Mouse (Mus musculus) left cerebral cortex, postnatal 25 days (tissue): ENCODE results near the gene Il11. TPM values are rescaled to one million over a fixed set of nuclear protein-coding genes. Genes with fewer than 3 reads are reported as not detected.

Source experiments
- DNase-seq, 2 experiments: peaks; one replicate each; pipeline ENCODE4 v3.0.0; 2022; ENCODE audit warnings: low spot score in 2 of 2, mixed read lengths in 1 of 2
- intact Hi-C: fragments of 180-260 bp; cut with DNase I; formaldehyde crosslinking; loops from one replicate; pipeline ENCODE4 v1.15.1; 2025
- total RNA-seq, 2 experiments: library from RNA; stranded (reverse); gene quantifications; 2 replicates each; pipeline ENCODE4 v1.2.3; 2021

The Il11 gene
- total RNA-seq, 2 experiments from 2014 or later, result 0.69 to 0.83 TPM

DNA sequence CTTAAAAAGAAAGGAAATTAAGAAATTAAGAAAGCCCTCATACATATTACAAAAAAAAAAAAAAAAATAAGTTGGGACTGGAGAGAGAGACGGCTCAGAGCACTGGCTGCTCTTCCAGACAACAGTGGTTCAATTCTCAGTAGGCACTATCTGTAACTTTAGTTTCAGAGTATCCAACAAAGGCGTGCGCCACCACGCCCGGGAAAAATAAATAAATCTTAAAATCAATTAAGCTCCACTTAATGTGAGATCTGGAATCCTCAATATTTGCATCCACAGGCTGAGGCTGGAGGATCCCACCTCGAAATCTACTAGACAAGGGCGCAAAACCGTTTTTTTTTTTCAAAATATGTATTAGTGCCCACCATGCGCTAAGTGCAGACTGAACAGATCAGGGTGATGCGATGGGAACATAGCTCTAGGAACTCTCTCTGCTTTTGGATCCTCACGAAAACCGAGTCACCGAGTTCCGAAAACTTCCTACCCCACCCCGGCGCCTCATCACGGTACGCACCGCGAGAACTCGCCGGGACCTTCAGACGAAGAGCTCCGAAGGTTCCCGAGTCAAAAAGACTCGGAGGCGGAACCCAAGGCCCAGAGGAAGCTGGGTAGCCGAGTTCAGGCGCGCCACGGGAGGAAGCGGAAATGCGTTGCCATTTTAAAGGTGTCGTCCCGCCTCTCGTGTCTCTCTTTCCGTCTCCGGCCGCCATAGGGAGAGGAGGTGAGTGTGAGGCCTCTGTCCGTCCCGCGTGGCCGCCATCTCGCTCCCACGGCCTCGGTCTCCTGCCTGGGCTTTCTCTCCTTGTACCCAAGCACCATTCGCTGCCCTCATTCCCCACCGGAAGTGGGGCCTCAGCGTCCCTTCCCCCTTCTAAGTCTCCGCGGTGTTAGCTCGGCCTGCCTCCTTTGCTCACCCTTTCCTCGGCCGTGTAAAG, 9.9 kb upstream of the Il11 start, which contains the start of gene Rpl28:
Gene Rpl28, plus strand, starts transcription at position 597 of the 935 bp plus-strand sequence.
- intact Hi-C loops, result loop anchor here (2.0 kb wide), 1 partner anchor 54 kb away; no protein-coding TSS in a partner anchor
- DNase-seq, result peak; percentile 97 to 98

DNA sequence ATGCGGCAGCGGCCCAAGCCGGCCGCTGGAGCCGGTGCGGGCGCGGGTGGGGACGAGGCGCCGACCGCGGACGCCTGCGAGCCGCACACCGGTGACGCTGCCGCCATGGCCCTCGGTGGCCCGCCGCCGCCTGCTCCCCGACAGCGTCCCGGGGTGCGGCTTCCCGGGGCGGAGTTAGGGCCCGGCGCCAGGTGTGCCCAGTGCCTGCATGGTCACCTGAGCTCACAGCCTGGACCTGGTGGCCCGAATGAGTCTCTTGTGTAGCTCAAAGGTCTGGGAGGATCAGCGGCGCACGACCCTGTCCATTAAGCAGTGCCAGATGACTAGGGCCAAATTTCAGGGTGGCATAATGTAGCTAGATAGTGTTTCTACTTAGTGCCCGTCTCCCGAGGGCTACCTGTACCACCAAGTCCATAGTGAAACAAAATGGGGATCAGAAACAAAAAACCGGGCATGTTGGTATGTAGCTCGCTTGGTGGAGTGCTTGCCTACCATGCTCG, 6.8 kb upstream of the Il11 start, which contains the start of gene Tmem238:
Gene Tmem238, minus strand, starts transcription at position 221 of the 500 bp plus-strand sequence.
- intact Hi-C loops, result loop anchor here (2.0 kb wide), 1 partner anchor 99 kb away; the partner anchor contains the start of gene Brsk1
- peak in 1 of 2 experiments; percentile 11 for DNase-seq

DNA sequence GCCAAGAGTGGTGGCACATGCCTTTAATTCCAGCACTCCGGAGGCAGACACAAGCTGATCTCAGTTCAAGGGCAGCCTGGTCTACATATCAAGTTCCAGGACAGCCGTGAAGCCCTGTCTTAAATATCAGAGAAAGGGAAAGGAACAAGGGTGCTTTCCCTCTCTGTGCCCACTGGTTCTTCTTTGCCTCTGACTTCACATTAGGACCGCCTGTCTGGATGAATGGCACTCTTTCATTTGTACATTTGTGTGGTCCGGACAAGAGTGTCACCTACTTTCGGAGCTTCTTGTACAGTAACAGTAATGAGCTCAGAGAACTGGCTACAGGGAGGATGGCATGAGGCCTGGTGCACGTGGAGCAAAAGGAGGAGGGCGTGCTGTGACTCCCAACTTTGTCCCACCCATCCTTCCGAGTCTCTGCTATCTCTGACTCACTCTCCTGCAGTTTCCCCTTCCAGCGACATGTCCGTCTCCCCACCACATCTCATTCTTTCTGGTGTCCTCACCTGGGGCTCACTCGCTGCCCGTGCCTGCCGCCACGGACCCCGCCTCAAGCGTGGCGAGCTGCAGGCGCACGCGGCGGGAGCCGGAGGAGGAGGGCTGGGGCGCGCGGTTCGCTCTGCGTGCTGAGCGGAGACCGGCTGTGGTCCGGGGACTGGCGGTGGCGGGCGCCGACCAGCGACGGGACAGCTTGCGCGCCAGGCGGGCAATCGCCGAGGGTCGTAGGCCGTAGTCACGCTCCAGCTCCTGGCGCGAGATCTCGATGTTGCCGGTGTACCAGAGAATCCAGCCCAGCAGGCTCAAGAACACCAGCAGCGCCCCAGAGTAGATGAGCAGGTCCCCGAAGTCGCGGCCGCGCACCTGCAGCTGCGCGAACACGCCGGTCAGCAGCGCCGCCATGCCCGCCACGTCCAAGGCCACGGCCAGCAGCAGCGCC, 6.1 kb upstream of the Il11 start:
- peak; percentile 42 to 66 for DNase-seq
- intact Hi-C loops, result loop anchor here (2.0 kb wide), 1 partner anchor 98 kb away; the partner anchor contains the start of gene Brsk1

DNA sequence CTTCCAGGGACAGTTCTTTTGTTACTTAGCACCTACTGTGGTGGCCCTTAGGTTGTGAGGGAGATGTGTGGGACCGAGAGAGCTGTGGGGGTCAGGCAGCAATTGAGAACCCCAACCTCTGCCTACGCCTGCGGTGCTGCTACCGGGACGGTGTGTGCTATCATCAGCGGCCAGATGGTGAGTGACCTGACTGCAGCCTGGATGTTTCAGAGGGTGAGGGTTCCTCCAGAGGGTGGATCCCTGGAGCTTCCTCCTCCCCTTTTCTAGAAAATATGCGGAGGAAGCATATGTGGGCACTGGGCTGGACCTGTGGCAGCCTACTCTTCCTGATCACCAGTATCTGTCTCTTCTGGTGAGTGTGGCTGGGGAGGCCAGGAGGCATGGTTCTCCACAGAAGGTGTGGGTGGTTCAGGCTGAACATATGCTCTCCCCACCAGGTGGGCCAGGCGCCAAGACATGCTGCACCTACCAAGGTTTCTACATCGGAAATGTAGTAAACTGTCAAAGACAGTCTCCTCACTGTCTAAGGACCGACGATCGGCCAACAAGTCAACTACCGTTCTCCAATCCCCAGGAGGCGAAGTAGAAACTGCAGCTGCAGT, 1.1 kb upstream of the Il11 start:
- intact Hi-C loops, result no loop called here
- peak in 1 of 2 experiments; percentile 69 for DNase-seq

DNA sequence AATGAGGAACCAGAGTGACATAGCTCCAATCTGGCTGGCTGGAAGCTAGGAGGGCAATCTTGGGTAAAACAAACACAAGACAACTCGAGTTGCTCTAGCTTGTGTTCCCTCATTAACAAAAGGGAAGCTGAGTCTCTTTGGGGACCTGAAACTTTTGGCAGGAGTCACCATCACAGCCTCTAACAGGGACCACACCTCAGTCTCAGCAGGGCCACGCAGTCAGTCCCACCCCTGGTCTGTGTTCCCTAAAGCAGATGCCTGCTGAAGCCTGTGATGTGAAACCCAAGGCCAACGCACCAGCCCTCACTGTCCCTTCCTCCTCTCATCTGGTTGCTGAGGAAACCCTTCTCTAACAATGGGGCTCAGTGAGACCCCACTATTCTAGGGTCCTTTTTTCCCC, 529 bp downstream of the Il11 start:
- no peak for DNase-seq
- intact Hi-C loops, result no loop called here

DNA sequence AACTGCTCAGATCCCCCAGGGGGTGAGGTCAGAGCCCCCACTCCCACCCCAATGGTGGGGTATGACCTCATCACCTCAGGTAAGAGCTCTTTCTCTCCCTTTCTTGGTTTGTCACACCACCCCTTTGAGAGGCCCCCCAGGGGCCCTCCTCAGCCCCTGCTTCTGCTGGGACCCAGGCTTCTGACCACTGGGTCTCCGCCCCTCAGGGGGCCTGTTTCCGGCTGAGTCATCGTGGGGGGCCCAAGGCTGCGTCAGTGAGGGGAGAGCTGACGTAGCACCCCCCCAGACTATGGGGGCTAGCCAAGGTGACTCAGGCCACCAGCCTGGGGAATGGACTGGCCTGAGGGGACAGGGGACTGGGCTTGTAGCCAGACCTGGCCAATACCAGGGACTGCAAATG, 2.7 kb downstream of the Il11 start:
- no peak for DNase-seq
- intact Hi-C loops, result no loop called here

DNA sequence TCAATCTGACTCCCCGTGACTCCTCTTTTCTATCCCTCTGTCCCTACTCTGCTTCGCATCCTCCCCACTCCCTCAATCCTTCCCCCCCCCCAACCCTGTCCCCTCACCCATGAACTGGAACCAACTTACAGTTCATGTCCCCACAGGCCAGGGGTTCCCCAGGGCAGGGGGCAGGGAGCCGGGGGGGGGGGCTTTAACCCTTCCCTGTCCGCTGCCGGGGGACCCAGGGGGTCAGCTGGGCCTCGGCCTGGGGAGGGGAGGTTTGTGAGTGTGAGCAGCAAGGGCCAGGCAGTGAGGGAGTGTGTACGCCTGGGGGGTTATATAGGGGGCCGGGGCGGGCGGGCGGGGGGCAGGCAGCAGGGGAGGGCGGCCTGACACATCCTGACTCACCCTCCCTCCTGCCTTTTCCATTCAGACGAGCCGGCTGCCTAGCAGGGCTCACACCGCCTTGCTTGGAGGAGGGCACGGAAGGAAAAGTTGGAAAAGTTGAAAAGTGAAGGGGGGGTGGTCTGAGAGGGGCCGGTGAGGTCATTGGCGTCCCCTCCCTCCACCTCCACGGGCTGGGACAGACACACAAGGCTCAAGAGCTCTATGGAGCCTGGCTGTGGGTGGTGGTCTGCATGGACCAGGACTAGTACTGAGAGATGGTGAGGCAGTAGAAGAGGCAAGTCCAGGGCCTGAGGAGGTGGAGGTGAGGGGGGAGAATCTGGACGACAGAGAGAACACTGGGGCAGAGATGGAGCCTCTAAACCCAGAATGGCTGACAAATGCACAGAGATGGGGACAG, 4.6 kb downstream of the Il11 start:
- DNase-seq, result no peak
- intact Hi-C loops, result no loop called here

DNA sequence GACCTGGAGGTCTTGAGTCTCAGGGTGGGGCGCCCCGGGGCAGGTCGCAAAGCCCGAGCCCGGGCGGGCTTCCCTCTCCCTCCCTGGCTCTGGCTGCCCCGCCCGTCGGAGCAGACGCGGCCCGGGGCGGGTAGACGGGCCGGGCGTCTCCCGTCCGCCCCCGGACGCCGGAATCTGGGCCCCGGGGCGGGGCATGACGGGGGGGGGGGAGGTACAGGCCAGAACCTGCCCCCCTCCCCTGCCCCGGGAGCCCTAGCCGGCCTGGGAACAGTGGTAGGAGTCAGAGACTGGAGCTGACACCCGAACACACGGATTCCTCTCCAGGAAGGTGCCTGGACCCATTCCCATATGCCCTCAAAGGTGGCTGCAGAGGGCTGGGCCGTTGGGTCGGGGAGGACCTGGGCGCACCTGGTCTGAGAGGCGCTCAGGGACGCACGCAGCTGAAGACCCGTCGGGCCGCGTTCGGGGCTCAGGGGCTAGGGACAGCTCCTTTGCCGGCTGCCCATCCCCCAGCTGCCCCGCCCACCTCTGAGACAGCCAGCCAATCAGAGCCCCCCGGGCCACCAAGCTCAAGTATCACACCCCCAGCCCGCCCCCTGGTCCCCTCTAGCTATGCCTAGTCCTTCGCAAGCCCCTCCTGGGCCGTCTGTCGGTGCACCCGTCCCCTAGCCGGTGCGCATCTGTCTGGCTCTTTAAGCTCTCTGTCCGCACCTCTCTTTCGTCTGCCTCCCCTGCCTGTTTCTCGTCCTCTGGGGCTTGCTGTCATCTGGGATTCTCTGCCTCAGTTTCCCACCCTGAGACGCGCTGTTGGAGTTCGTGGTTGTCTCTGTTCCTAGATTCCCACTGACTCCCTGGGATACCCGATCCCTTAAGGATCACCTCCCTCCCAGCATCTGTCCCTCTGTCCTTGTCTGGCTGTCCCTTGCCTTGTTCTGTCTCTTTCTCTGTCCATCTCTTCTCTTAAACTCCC, 5.5 kb downstream of the Il11 start:
- no peak for DNase-seq
- intact Hi-C loops, result no loop called here

DNA sequence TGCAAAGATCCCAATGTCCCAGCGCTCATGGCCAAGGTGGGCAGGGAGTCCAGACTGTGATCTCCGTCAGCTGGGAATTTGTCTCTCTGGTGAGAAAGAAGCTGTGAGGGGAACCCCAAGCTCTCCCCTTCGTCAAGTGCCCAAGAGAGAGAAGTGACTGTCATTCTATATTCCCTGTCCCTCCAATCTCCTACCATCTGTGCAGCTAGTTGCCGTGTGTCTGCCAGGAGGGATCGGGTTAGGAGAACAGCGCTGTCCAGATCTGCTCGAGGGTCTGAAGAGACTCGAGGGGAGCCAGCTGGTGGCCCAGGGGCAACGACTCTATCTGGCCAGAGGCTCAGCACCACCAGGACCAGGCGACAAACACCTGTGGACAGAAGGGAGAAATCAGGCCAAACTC, 6.5 kb downstream of the Il11 start:
- intact Hi-C loops, result no loop called here
- DNase-seq, result no peak

DNA sequence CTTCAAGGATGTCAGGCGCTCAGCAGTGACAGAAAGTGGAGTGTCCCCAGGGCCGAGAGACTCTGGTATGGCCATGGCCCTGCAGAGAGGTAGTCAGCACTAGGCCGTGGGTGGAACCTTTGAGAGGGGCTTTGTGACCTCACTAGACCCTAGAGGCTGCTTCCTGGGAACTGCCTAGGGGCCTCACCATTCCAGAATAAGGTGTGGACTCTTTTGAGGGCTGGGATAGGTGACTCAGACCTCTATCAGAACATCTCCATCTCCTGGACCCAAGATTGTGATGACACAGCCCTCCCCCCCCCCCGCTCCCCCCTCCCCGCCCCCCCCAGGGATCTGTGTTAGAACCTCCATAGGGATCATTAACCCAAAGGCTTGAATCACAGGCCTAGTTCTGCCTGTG, 11.5 kb downstream of the Il11 start, which contains the start of gene Fam71e2:
Gene Fam71e2, minus strand, starts transcription at position 101 of the 400 bp plus-strand sequence.
- DNase-seq, result no peak
- intact Hi-C loops, result no loop called here

DNA sequence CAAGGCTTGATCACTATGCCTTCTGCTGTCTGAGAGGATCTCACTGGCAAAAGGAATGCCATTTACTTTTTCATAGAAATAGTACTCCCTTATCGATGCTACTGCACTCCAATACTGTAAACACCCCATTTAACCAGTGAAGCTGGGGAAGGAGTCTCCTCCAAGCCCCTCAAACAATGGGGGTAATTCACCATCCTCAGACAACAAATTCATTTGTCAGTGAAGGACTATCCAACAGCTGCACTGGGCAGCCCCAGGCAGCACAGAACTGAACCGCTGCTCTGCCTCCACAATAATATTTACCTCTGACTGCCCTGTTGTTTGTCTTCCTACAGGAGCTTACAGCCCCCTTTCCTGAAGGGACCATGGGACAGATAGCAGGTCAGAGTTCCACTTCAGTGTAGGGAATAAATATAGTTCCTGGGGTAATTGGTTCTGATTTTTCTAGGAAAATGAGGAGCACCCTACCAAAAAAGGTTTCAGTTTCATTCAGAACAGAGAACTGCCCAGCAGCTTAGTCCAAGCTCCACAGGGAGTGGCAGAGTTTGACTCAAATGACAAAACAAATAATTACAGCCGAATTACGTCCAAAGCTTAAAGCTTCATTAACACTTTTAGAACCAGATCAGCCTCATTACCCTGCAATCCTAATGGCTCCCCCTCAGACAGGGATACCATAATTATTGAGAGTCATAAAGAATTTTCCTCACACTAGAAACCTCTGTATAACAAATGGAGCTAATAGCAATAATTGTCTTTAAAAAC, 17.5 kb downstream of the Il11 start:
- intact Hi-C loops, result no loop called here
- no peak for DNase-seq

DNA sequence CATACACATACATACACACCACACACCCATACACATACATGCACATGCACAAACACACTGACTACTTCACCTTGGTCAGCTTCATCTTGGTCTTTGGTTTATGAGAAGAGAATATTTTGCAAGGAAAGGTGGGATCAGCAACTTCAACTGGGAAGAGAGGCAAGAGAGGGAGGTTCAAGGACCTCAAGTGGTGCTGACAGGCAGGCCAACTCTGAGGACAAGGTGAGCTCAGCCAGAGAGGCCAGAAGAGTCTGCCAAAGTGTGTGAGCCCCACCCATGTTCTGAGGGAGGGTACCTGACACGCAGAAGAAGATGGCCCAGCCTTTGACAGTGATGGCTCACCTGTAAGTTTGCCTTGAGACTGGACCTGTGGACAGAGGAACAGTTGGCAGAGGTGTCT, 23.0 kb downstream of the Il11 start:
- intact Hi-C loops, result no loop called here
- no peak for DNase-seq

DNA sequence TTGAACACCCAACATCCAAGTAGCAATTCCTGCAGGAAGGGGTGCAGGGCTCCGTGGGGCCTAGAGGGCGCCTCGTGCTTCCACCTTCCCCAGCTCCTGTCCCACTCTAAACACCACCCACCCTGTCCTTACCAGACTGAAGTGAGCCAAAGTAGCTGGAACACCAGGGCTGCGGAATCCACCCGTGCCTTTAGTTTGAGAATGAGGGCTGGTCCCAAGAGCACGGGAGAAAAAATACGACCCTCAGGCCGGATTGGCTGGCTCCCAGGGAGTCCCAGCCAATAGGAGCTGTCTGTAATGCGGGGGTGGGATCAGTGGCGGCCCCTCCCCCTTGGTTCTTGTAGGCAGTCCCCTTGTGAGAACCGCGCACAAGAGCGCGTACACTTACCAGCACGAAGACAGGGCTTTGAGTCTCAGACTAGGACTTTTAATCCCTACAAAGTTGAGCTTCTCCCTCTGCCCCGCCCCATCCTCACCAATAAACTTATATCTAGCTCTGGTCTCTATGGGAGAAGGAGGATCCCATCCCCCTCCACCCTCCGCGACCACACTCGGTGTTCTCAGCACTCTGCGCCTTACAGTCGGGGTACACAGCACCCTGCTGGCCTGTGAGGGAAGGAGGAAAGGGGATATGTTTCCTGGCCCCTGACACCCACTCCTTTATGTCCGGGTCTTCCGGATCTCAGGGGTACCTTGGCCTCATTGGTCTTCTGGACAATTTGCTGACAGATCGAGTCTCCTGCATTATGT, 29.7 kb downstream of the Il11 start, which contains the start of gene Cox6b2:
Gene Cox6b2, minus strand, starts transcription at position 274 of the 750 bp plus-strand sequence.
- intact Hi-C loops, result no loop called here
- peak; percentile 45 to 62 for DNase-seq

DNA sequence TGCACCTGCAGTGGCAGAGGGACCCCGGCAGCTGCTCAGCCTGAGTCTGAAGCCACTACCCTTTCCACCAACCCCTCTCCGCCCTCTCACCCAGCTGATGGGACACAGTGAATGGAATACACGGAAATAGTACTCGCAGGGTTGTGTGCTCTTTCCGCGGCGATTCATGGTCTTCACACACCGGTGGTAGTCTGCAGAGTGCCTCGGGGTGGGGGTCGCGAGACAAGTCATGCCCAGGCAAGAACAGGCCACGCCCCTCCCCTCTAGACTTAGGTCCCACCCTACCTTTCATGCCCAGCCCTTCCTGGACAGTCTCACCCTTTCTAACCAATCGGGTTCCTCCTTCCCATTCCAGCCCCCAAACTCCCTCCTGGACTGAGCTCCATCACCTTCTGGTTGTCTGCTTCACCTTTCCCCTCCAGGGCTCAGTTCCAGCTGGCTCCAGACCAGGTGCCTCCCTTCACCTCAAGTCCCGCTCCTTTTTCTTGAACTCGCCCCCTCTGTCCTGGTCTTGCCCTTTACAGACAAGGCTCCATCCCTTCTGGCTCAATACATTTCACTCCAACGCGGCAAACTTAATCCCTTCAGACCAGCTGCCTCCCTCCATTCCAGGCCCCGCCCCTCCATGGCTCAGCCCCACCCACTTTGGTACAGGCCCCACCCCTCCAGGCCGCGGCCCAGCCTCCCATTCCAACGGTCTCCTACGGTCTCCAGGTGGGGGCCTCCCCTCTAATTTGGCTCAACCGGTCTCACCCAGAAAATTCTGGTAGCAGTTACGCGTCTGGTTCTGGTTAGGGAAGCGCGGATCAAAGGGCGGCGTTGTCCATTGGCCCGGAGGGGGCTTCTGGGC, 30.5 kb downstream of the Il11 start:
- intact Hi-C loops, result no loop called here
- no peak for DNase-seq

DNA sequence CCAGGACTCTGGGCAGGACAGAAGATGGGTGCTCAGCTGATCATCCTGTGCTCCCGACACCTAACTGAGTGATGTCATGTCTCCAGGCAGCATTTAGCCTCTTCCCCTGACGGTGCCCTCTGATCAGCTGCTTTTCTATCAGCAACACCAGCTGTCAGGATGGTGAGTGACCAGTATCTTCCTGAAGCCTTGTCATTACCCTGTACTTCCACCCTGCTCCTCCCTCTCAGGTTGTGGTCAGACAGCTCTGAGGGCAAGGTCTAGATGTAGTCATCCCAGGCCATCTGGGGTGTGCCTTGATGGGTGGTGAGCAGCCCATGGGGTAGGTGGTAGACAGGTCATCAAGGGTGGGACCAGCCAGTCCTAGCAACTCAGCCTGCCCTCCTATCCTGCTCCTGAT, 33.5 kb downstream of the Il11 start:
- intact Hi-C loops, result no loop called here
- DNase-seq, result no peak
